Mouse (Mus musculus): Measurements from ENCODE around the gene Sfrp5. TPM values are rescaled to one million over a fixed set of nuclear protein-coding genes. Genes with fewer than 3 reads are reported as not detected.

Sfrp5 gene
- total and polyA plus RNA-seq, 3 experiments, result not detected

GRCm38 (mm10) chr19:42177461-42177860 is 24.6 kb downstream of the Sfrp5 start:
- H3K4me2 ChIP-seq (ENCODE audit: insufficient read depth, low read depth, poor library complexity, severe bottlenecking), result no peak overlapping the region
- H3K36me3 ChIP-seq (replicated peaks in 1 of 2; ENCODE audit: control insufficient read depth in 1 of 2, insufficient read depth in 1 of 2, low read length in 1 of 2), result peaks cover 45 to 80% of the 10 kb centered on the region in 2 experiments
- no peak overlapping the region for H3K4me3 ChIP-seq (replicated peaks in 1 of 3; ENCODE audit: low read depth in 2 of 3, low read length in 2 of 3, poor library complexity in 1 of 3)
- H3K79me2 ChIP-seq (replicated peaks; ENCODE audit: control insufficient read depth, extremely low read depth, insufficient read depth, poor library complexity, severe bottlenecking), result no peaks in the 10 kb centered on the region; the same call in none of the 2 replicates
- dilution Hi-C loops (cut with MboI; ENCODE audit: extremely low pct_ligation_motif_present, extremely low pct_unique_long_range_greater_than_20kb, low sequenced_read_pairs) (no loop called here), in situ Hi-C loops (cut with MboI; ENCODE audit: low pct_ligation_motif_present, low pct_unique_long_range_greater_than_20kb, low sequenced_read_pairs) (no loop called here)
- H3K27ac ChIP-seq (ENCODE audit: insufficient read depth, low read depth), result no peak overlapping the region
- TF ChIP-seq JUND (conservative IDR thresholded peaks at IDR 0.05; ENCODE audit: low read depth, low read length), result no peak
- TF ChIP-seq CHD2 (IDR thresholded peaks at IDR 0.05; ENCODE audit: low read length), result no peak
- no peak for TF ChIP-seq PAX5 (IDR thresholded peaks at IDR 0.05; ENCODE audit: low read length)
- TF ChIP-seq ETS1 (conservative IDR thresholded peaks at IDR 0.05; ENCODE audit: low read depth, low read length), result no peak
- TF ChIP-seq MAX (IDR thresholded peaks at IDR 0.05; ENCODE audit: low read length), result no peak
- TF ChIP-seq ZKSCAN1 (IDR thresholded peaks at IDR 0.05; ENCODE audit: borderline replicate concordance, low read depth, low read length), result no peak
- no peak for TF ChIP-seq GABPA (IDR thresholded peaks at IDR 0.05; ENCODE audit: insufficient replicate concordance, low read depth, low read length)
- TF ChIP-seq CHD1 (IDR thresholded peaks at IDR 0.05; ENCODE audit: low read depth, low read length), result no peak
- no peak for TF ChIP-seq RCOR1 (conservative IDR thresholded peaks at IDR 0.05; ENCODE audit: low read depth, low read length)
- TF ChIP-seq ZMIZ1 (IDR thresholded peaks at IDR 0.05; ENCODE audit: low read depth, low read length), result no peak
- no peak for TF ChIP-seq MEF2A (IDR thresholded peaks at IDR 0.05; ENCODE audit: borderline replicate concordance, low read depth, low read length)
- TF ChIP-seq MYC (IDR thresholded peaks at IDR 0.05; ENCODE audit: low read depth, low read length), result no peak
- TF ChIP-seq ZC3H11A (IDR thresholded peaks at IDR 0.05; ENCODE audit: low read depth, low read length), result no peak
- TF ChIP-seq HCFC1 (IDR thresholded peaks at IDR 0.05; ENCODE audit: low read depth, low read length), result no peak
- no peak for TF ChIP-seq POLR2A (IDR thresholded peaks at IDR 0.05; ENCODE audit: low read depth, low read length)
- TF ChIP-seq BHLHE40 (IDR thresholded peaks at IDR 0.05; ENCODE audit: low read depth, low read length), result no peak
- H3K27me3 ChIP-seq (replicated peaks), result no peaks in the 10 kb centered on the region
- no peaks in the 10 kb centered on the region for H3K9me3 ChIP-seq (replicated peaks; ENCODE audit: low read length)
- no peak for DNase-seq (ENCODE audit: extremely low read depth)
- H3K9ac ChIP-seq (ENCODE audit: insufficient read depth, low read depth), result no peak overlapping the region
- H3K4me1 ChIP-seq (ENCODE audit: control insufficient read depth in 1 of 2, insufficient read depth in 2 of 2), result no peaks in the 10 kb centered on the region

GRCm38 (mm10) chr19:42176841-42177240 is 25.2 kb downstream of the Sfrp5 start:
- Histone ChIP-seq H3K27ac (ENCODE audit: insufficient read depth, low read depth) (no peak overlapping the region), H3K36me3 (replicated peaks in 1 of 2; ENCODE audit: control insufficient read depth in 1 of 2, insufficient read depth in 1 of 2, low read length in 1 of 2) (peaks cover 40 to 75% of the 10 kb centered on the region in 2 experiments), H3K4me1 (ENCODE audit: control insufficient read depth in 1 of 2, insufficient read depth in 2 of 2) (peaks cover 0 to 4% of the 10 kb centered on the region in 2 experiments; a peak in 2 of 4 replicates), H3K4me3 (replicated peaks in 1 of 3; ENCODE audit: low read depth in 2 of 3, low read length in 2 of 3, poor library complexity in 1 of 3) (no peak overlapping the region), H3K9me3 (replicated peaks; ENCODE audit: low read length) (no peaks in the 10 kb centered on the region), H3K4me2 (ENCODE audit: insufficient read depth, low read depth, poor library complexity, severe bottlenecking) (no peak overlapping the region), H3K27me3 (replicated peaks) (no peaks in the 10 kb centered on the region), H3K9ac (ENCODE audit: insufficient read depth, low read depth) (no peak overlapping the region), H3K79me2 (replicated peaks; ENCODE audit: control insufficient read depth, extremely low read depth, insufficient read depth, poor library complexity, severe bottlenecking) (peaks cover 5% of the 10 kb centered on the region)
- TF ChIP-seq MAFK (IDR thresholded peaks at IDR 0.05; ENCODE audit: insufficient replicate concordance, low read length) (no peak), E2F4 (IDR thresholded peaks at IDR 0.05; ENCODE audit: insufficient replicate concordance, low read depth, low read length) (no peak), BHLHE40 (IDR thresholded peaks at IDR 0.05; ENCODE audit: low read depth, low read length) (no peak), RCOR1 (conservative IDR thresholded peaks at IDR 0.05; ENCODE audit: low read depth, low read length) (no peak), PAX5 (IDR thresholded peaks at IDR 0.05; ENCODE audit: low read length) (no peak), MYC (IDR thresholded peaks at IDR 0.05; ENCODE audit: low read depth, low read length) (no peak), POLR2A (IDR thresholded peaks at IDR 0.05; ENCODE audit: low read depth, low read length) (no peak), TCF12 (IDR thresholded peaks at IDR 0.05; ENCODE audit: low read depth, low read length) (no peak), GABPA (IDR thresholded peaks at IDR 0.05; ENCODE audit: insufficient replicate concordance, low read depth, low read length) (no peak), RAD21 (IDR thresholded peaks at IDR 0.05; ENCODE audit: low read depth, low read length) (no peak), JUND (conservative IDR thresholded peaks at IDR 0.05; ENCODE audit: low read depth, low read length) (no peak), MAX (IDR thresholded peaks at IDR 0.05; ENCODE audit: low read length) (no peak), ZKSCAN1 (IDR thresholded peaks at IDR 0.05; ENCODE audit: borderline replicate concordance, low read depth, low read length) (no peak), ZC3H11A (IDR thresholded peaks at IDR 0.05; ENCODE audit: low read depth, low read length) (no peak), NRF1 (IDR thresholded peaks at IDR 0.05; ENCODE audit: low read depth, low read length) (no peak)
- in situ Hi-C loops (cut with MboI; ENCODE audit: low pct_ligation_motif_present, low pct_unique_long_range_greater_than_20kb, low sequenced_read_pairs) (no loop called here), dilution Hi-C loops (cut with MboI; ENCODE audit: extremely low pct_ligation_motif_present, extremely low pct_unique_long_range_greater_than_20kb, low sequenced_read_pairs) (no loop called here)
- no peak for DNase-seq (ENCODE audit: extremely low read depth)

Measured in CH12.LX (cell line).